8 mouse cellular contexts compared by ENCODE assay signal in the genomic region with DNA sequence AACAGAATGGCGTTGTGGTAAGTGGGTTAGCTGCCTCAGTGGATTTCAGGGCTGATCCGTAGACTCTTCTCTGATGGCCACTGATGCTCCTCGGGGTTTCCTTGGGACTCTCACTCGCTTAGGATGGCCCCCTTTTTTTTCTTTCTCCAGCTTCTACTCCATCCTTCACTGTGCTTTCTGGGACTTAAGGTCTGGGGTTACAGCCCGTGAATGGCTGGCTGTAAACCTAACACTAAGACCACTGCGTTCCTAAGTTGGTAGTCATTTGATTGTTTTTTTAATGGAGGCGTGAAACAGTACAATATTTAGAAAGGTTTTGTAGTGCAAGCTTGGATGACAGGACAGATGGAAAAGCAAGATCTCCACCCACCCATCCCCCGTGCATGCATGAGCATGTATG. TPM values are rescaled to one million over a fixed set of nuclear protein-coding genes. Genes with fewer than 3 reads are reported as not detected.
A peak's percentile ranks its signal among the peaks of the same experiment; 100 is the strongest.
DNase-seq lines count a peak whose midpoint lies in the region; ATAC-seq lines count a peak whose summit lies in the region.

No protein-coding gene starts in this region.

- H3K9ac ChIP-seq in kidney, embryonic 16.5 days (replicated peaks; ENCODE audit: low read length) = peak overlapping the region; percentile 71
- H3K9ac ChIP-seq in embryonic facial prominence, embryonic 13.5 days = peak overlapping the region; percentile 81
- H3K9ac ChIP-seq in neural tube, embryonic 12.5 days = peak overlapping the region; percentile 65; the same call in 1 of the 2 replicates

- H3K4me3 ChIP-seq in kidney, embryonic 16.5 days (ENCODE audit: low read length) = peak overlapping the region; percentile 87
- H3K4me3 ChIP-seq in embryonic facial prominence, embryonic 13.5 days = peak overlapping the region; percentile 95
- H3K4me3 ChIP-seq in neural tube, embryonic 12.5 days = peak overlapping the region; percentile 83

- H3K36me3 ChIP-seq in kidney, embryonic 16.5 days (ENCODE audit: insufficient read depth, low read length) = no peaks in the 10 kb centered on the region
- no peaks in the 10 kb centered on the region for H3K36me3 ChIP-seq in embryonic facial prominence, embryonic 13.5 days
- H3K36me3 ChIP-seq in neural tube, embryonic 12.5 days = no peaks in the 10 kb centered on the region

- H3K9me3 ChIP-seq in kidney, embryonic 16.5 days (ENCODE audit: low read length) = no peaks in the 10 kb centered on the region
- no peaks in the 10 kb centered on the region for H3K9me3 ChIP-seq in embryonic facial prominence, embryonic 13.5 days
- no peaks in the 10 kb centered on the region for H3K9me3 ChIP-seq in neural tube, embryonic 12.5 days

- no peaks in the 10 kb centered on the region for H3K27me3 ChIP-seq in kidney, embryonic 16.5 days (ENCODE audit: insufficient read depth, low read length)
- no peaks in the 10 kb centered on the region for H3K27me3 ChIP-seq in embryonic facial prominence, embryonic 13.5 days
- H3K27me3 ChIP-seq in neural tube, embryonic 12.5 days (replicated peaks) = no peaks in the 10 kb centered on the region

- peaks cover 12% of the 10 kb centered on the region for H3K4me1 ChIP-seq in kidney, embryonic 16.5 days (ENCODE audit: insufficient read depth, low read length)
- peaks cover 9% of the 10 kb centered on the region for H3K4me1 ChIP-seq in embryonic facial prominence, embryonic 13.5 days
- peaks cover 12% of the 10 kb centered on the region for H3K4me1 ChIP-seq in neural tube, embryonic 12.5 days

- H3K27ac ChIP-seq in kidney, embryonic 16.5 days (ENCODE audit: low read length) = peak overlapping the region; percentile 72
- H3K27ac ChIP-seq in embryonic facial prominence, embryonic 13.5 days = no peak overlapping the region
- no peak overlapping the region for H3K27ac ChIP-seq in neural tube, embryonic 12.5 days

- WGBS in kidney, embryonic 16.5 days = 12% methylated on average over 8 of the region's 8 CpGs
- 19% methylated on average over 8 of the region's 8 CpGs for WGBS in embryonic facial prominence, embryonic 13.5 days
- WGBS in neural tube, embryonic 12.5 days = 17% methylated on average over 8 of the region's 8 CpGs

- H3K4me2 ChIP-seq in kidney, embryonic 16.5 days (replicated peaks; ENCODE audit: low read depth, low read length) = peak overlapping the region; percentile 63
- peak overlapping the region; percentile 81 for H3K4me2 ChIP-seq in embryonic facial prominence, embryonic 13.5 days
- peak overlapping the region; percentile 88 for H3K4me2 ChIP-seq in neural tube, embryonic 12.5 days (replicated peaks)

- no peak for ATAC-seq in kidney, embryonic 16.5 days (ENCODE audit: low FRiP score, low TSS enrichment)
- ATAC-seq in embryonic facial prominence, embryonic 13.5 days (ENCODE audit: insufficient number of reproducible peaks, insufficient read depth, low FRiP score, low TSS enrichment, low read depth) = no peak
- no peak for ATAC-seq in neural tube, embryonic 12.5 days (ENCODE audit: low FRiP score, low read depth)
- ATAC-seq in erythroid progenitor cell, adult 5-6 weeks (replicated peaks; ENCODE audit: low FRiP score, poor library complexity, severe bottlenecking) = no peak

- no peak for DNase-seq in kidney, adult 11 months
- DNase-seq in induced T-regulatory cell, adult 2 months (ENCODE audit: low read depth) = peak; percentile 17
- DNase-seq in ovary, postnatal 10 days (ENCODE audit: low spot score) = no peak
- no peak for DNase-seq in gastrocnemius, adult 18-20 months (ENCODE audit: low spot score)

RNA-seq across cellular contexts. Expression of a gene that starts 0.9 kb away (rescaled TPM):
- polyA plus RNA-seq in kidney, embryonic 16.5 days (2015; fragmentation: Nextera tagmentation; extraction: Ambion mirVana) = 65.4 and 66.0 TPM in 2 replicates
- 60.4 and 67.0 TPM in 2 replicates for polyA plus RNA-seq in embryonic facial prominence, embryonic 13.5 days (2015; fragmentation: Nextera tagmentation; extraction: Ambion mirVana)
- 36.2 and 38.4 TPM in 2 replicates for polyA plus RNA-seq in neural tube, embryonic 12.5 days (2016; fragmentation: Nextera tagmentation; extraction: Ambion mirVana)
- 7.6 and 13.8 TPM in 2 replicates for total RNA-seq in erythroid progenitor cell, adult 5-6 weeks (2015; ENCODE audit: low replicate concordance)
- total RNA-seq in erythroid progenitor cell, adult 5-6 weeks (2017; ENCODE audit: low replicate concordance) = 15.1 and 17.5 TPM in 2 replicates
- total RNA-seq in gastrocnemius, adult 18-20 months (2021) = 1 to 10 TPM; 5.6 to 5.8 TPM

RNA-seq across cellular contexts. Expression of a gene that starts 52.5 kb away (rescaled TPM):
- polyA plus RNA-seq in kidney, embryonic 16.5 days (2015; fragmentation: Nextera tagmentation; extraction: Ambion mirVana) = 105 and 106 TPM in 2 replicates
- polyA plus RNA-seq in embryonic facial prominence, embryonic 13.5 days (2015; fragmentation: Nextera tagmentation; extraction: Ambion mirVana) = 68.8 and 72.8 TPM in 2 replicates
- 65.1 and 66.3 TPM in 2 replicates for polyA plus RNA-seq in neural tube, embryonic 12.5 days (2016; fragmentation: Nextera tagmentation; extraction: Ambion mirVana)
- total RNA-seq in erythroid progenitor cell, adult 5-6 weeks (2015; ENCODE audit: low replicate concordance) = 13.0 and 19.5 TPM in 2 replicates
- total RNA-seq in erythroid progenitor cell, adult 5-6 weeks (2017; ENCODE audit: low replicate concordance) = 10.4 and 10.8 TPM in 2 replicates
- total RNA-seq in gastrocnemius, adult 18-20 months (2021) = 10 to 100 TPM; 33.4 to 44.6 TPM
